Mouse (Mus musculus) left cerebral cortex, postnatal 25 days (tissue): ENCODE measurements around the gene Rhbdl2. TPM values are rescaled to one million over a fixed set of nuclear protein-coding genes. Genes with fewer than 3 reads are reported as not detected.

ENCODE experiments used
- DNase-seq, 2 experiments: peaks; one replicate each; pipeline ENCODE4 v3.0.0; 2022; ENCODE audit warnings: low spot score in 2 of 2, mixed read lengths in 1 of 2
- intact Hi-C: fragments of 180-260 bp; cut with DNase I; formaldehyde crosslinking; loops from one replicate; pipeline ENCODE4 v1.15.1; 2025
- total RNA-seq, 2 experiments: library from RNA; stranded (reverse); gene quantifications; 2 replicates each; pipeline ENCODE4 v1.2.3; 2021

The Rhbdl2 gene
- total RNA-seq, 2 experiments from 2014 or later = 1.3 to 1.4 TPM

DNA sequence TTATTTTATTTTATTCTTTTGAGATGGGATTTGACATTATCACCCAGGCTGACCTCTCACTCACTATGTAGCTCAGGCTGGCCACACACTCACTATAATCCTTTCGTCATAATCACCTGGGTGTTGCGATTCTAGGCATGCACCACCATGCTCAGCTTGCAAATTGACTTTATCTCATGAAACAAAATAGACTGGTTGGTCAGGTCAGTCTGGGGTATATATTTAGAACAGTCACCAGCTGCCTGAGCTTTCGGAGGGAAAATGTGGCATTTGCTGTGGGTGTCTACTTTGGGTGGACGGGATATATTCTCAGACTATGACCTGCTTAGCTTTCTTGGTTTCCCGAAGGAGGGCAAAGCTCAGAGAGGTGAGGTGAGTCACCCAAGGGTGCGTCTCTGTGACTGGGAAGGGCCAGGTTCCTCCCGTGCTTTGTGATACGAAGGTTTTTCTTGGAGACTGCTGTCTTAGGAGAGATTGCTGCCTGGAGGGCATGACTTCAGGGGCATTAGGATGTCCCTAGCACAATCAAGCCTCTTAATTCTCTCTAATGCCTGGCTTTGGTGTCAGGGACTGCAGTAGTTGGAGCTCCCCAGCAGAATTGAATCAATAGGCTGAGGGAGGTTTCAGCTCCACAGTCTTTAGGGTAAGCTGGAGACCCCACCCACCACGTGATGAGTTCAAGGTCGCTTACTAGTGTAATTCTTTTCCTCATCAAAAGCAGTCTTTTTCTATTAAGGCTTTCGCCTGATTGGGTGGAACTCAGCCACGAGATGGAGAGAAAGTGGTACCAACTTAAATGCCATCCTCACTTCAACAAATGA, 23.0 kb downstream of the Rhbdl2 start:
- intact Hi-C loops = loop anchor here (5.0 kb wide), 1 partner anchor 58 kb away; the partner anchor contains the start of gene Akirin1
- peak in 1 of 2 experiments; percentile 35 for DNase-seq

DNA sequence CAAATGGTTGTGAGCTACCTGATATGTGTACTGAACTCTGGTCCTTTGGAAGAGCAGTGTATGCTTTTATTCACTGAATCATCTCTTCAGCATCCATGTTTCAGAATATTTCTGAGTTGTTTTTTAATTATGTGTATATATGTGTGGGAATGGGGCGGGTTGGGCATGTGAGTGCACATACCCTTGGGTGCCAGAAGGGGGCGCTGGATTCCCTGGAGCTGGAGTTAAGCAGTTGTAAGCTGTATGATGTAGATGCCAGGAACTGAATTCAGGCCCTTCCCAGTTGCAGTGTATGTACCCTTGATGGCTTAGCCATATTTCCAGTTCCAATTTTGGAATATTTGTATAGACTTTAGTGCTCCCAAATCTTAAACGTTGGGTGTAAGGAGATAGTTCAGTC, 24.9 kb downstream of the Rhbdl2 start:
- intact Hi-C loops = loop anchor here (5.0 kb wide), 1 partner anchor 60 kb away; the partner anchor contains the start of gene Akirin1
- no peak for DNase-seq

GRCm38 (mm10) chr4:123814030-123814501, 26.4 kb downstream of the Rhbdl2 start:
- no peak for DNase-seq
- intact Hi-C loops = loop anchor here (5.0 kb wide), 1 partner anchor 62 kb away; the partner anchor contains the start of gene Akirin1

DNA sequence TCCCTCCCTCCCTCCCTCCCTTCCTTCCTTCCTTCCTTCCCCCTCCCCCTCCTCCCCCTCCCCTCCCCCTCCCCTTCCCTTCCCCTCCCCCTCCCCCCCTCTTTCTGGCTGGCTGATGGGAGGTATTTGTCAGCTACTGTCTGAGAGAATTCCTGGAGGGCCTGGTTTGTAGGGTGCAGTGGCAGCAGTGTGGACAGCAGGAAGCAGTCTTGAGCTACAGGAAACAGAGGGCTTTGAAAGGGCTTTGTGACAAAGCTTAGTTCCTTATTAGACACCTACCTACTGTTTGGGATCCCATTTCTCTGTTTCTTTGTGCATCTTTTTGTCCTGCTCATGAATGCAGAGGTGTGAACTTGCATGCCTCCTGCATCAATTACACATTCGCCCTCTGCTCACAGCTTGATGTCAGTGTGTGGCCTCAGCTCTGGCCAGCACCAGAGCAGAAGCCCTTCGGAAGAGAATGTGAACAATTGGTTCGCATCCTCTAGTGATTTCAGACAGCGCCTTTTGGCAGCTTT, 31.5 kb downstream of the Rhbdl2 start:
- intact Hi-C loops = loop anchor here (1.0 kb wide), 1 partner anchor 79 kb away; no protein-coding TSS in a partner anchor
- DNase-seq = peak in 1 of 2 experiments; percentile 23

DNA sequence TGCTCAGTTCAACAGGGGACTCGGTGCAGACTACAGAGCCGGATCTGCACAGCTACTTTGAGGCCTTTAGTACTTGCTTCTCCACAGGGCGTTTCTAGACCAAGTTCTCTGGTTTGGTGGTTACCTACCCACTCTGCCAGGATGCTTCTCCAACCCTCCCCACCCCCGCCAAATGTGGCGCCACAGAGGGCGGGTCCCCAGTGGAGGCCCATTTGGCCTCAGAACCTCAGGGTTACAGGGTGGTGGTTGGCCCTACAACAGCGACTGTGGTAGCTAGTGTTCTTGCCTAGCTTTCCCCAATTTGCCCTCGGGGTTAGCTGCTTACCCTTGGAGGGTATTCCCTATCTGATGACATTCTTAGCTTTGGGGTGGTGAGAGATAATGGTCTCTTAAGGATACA, 54.5 kb downstream of the Rhbdl2 start:
- no peak for DNase-seq
- intact Hi-C loops = no loop called here

DNA sequence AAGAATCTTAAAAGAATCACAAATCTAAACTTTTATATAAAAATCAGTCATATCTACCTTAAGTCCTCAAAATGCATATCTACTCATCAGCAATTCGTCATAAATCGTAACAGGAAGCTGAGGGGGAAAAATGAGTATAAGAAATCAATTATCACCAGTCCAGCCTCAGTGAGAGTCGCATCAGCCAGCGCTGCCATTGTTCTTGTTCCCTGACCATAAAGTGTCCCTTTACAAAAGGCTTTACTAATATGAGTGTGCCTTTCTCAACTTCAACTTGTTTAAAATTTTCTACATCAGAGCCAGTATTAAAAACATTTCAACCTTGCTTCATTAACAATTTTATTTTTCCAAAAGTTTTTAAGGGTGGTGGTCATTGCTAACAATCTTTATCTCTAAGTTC, 69.2 kb downstream of the Rhbdl2 start:
- intact Hi-C loops = no loop called here
- DNase-seq = no peak

DNA sequence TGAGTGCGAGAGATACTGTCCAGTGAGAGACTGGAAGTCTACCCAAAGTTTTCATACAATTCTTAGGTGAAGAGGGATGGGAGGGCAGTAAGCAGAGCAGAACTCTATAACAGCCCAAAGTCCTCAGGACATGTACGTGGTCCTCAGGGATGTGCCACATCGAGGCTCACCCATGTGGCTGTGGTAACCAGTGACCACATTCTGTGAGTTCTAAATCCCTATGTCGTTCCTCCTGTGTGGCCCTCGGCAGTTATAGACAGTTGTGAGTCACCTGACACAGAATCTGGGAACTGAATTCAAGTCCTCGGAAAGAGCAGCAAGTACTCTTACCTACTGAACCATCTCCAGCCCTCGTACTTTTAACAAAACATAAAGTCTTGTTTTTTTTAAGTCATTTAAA, 70.4 kb downstream of the Rhbdl2 start:
- intact Hi-C loops = no loop called here
- no peak for DNase-seq

GRCm38 (mm10) chr4:123859379-123859778, 71.7 kb downstream of the Rhbdl2 start, which contains the start of gene 4933427I04Rik:
4933427I04Rik (plus strand) TSS chr4:123859679.
- intact Hi-C loops = no loop called here
- no peak for DNase-seq

DNA sequence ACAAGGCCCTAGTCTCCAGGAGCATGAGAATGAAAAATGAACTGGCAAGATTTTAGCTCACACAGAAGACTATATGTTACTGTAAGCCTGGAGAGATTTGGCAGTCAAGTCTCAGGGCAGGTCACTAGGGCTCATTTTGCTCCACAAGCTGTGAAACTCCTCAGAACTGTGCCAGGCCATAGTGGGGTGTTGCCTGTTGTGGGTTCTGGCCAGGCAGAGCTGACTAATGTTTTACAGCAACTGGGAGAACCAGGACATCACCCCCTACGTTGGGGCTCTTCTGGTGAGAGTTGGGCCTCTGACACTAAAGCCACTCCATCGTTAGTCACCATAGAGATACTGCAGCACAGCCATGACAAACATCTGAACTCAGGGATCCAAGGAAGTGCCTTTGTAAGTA, 72.1 kb downstream of the Rhbdl2 start:
- intact Hi-C loops = no loop called here
- no peak for DNase-seq

- intact Hi-C loops = no loop called here
- no peak for DNase-seq
Measured at GRCm38 (mm10) chr4:123860621-123861020, 72.9 kb downstream of the Rhbdl2 start.

Other genes with a start within 250 kb of the Rhbdl2 start
- gene Macf1, start 103.5 kb upstream of the Rhbdl2 start, total RNA-seq = 100 to 1,000 TPM; 202 to 222 TPM
- 100 to 1,000 TPM; 184 to 187 TPM for gene Ndufs5, start 69.7 kb upstream of the Rhbdl2 start, total RNA-seq
- 10 to 100 TPM; 63.4 to 65.5 TPM for gene Akirin1, start 37.5 kb upstream of the Rhbdl2 start, total RNA-seq
- gene 4933427I04Rik, start 71.8 kb downstream of the Rhbdl2 start, total RNA-seq = not detected
- gene Mycbp, start 117.0 kb downstream of the Rhbdl2 start, total RNA-seq = 10 to 100 TPM; 11.2 to 13.3 TPM
- gene Rragc, start 129.6 kb downstream of the Rhbdl2 start, total RNA-seq = 10 to 100 TPM; 58.4 to 63.8 TPM
- gene 4930535I16Rik, start 130.1 kb downstream of the Rhbdl2 start, total RNA-seq = not detected